Mouse (Mus musculus): ENCODE results near the gene Cyp2b9.
"Not testable (repeated sequence)": the region's sequence is repeated elsewhere in the genome, so short reads cannot be mapped to it uniquely, and the experiment has no call there.

The Cyp2b9 gene

DNA sequence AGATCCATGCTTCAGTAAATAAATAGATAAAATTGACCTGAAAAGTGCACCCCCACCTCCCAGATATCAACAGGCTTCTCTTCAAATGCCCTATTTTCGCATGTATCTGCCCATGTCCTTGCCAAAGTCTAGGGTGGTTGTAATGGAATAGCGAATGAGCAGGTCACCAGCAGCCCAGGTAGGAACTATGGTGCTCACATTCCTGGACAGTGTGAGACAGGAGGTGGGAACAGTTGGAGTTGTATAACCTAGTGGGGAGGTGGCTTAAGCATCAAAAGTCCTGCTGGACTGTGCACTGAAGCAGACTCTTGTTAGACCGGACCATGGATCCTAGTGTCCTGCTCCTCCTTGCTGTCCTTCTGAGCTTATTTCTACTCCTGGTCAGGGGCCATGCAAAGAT, at the start of gene Cyp2b9:
Cyp2b9 (plus strand) TSS at position 301 of the 400 bp plus-strand sequence.
- not testable (repeated sequence) for DNase-seq (ENCODE audit: low spot score)

GRCm38 (mm10) chr7:26139623-26140022, 33.6 kb upstream of the Cyp2b9 start:
- DNase-seq (ENCODE audit: low spot score) = not testable (repeated sequence)

DNA sequence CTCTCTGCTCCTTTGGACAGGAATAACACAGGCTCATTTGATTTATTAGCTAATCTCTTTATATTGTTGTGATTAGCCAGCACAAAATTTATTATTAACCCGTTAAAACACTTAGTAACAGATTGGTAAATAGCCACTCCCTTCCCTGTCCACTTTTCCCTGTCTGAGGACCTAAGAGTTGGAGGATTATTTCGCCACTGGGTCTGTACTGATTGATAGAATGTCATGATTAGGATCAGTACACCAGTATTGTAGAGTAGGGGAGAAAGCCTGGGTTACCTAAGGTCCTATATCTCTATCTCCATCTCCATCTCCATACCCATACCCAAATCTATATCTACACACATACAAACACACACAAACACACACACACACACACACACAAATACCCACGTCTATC, 29.6 kb upstream of the Cyp2b9 start:
- DNase-seq (ENCODE audit: low spot score) = not testable (repeated sequence)

DNA sequence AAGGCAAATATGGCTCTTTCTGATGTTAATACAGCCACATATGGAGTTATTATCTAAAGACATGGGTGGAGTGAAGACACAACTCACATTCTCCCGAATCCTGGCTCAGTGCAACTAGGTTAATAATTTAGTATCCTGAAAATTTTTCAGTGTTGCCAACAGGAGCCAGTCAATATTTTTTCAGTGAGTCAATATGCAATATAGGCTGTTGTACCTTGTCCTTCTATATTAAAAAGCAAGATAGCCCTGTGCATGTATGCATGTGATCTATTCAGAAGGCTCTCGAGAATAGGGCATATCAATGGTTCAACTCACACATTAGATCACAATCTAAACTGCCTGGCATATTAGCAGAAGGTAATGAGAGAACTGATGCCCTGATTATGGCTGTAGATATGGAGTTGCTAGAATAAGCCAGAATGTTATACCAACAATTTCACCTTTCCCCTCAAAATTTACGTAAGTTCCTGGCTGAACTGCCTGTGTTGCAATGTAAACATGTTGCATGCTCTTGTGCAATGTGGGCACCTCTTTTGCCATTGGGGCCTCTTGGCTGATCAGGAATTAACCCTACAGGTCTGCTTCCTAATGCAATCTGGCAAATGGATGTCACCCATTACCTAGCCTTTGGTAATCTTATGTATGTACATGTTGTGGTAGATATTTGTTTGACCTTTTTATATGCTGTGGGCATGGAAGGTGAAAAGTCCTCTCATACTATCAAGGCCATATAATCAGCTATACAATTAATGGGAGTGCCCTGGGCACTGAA, 4.3 kb upstream of the Cyp2b9 start:
- DNase-seq (ENCODE audit: low spot score) = not testable (repeated sequence)

DNA sequence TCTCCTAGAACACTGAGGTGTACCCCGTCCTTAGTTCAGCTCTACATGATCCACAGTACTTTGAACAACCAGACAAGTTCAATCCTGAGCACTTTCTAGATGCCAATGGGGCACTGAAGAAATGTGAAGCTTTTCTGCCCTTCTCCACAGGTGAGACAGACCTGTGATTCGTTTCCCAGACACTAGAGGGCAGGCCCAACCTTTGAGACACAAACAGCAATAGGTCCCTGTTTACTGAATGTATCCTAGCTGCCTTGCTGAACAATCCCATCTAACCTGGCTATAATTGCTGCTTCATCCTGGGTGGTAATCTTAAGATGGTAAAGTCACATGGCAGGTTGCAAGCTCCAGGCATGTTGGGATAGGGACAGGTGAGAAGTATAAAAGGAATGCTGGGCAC, 27.9 kb downstream of the Cyp2b9 start:
- peak; percentile 14 for DNase-seq (ENCODE audit: low spot score)

- DNase-seq (ENCODE audit: low spot score) = not testable (repeated sequence)
Measured at GRCm38 (mm10) chr7:26260034-26260433, 86.8 kb downstream of the Cyp2b9 start, which contains the start of gene Vmn1r184. TSS of gene Vmn1r184 (plus strand) at chr7:26260334.
